Mouse (Mus musculus) hindbrain, embryonic 11.5 days (tissue): ENCODE results near the gene Tmem63c. TPM values are rescaled to one million over a fixed set of nuclear protein-coding genes. Genes with fewer than 3 reads are reported as not detected.
A peak's percentile ranks its signal among the peaks of the same experiment; 100 is the strongest.

Experiments
- ATAC-seq: fragments of 200-750 bp; cut with Nextera tagmentation; 2 replicates; pipeline ENCODE4 v1.8.0; 2017; ENCODE audit warnings: mild to moderate bottlenecking, moderate TSS enrichment, moderate library complexity; ENCODE audit not compliant: low FRiP score
- DNase-seq: peaks from one replicate; pipeline ENCODE4 v3.0.0-alpha.2; 2015; ENCODE audit warnings: low spot score
- H3K27ac ChIP-seq: fragments of 300-500 bp; sonication (generic); 2 replicates; pipeline ENCODE4 v1.5.1; 2014; ENCODE audit warnings: mild to moderate bottlenecking, low read depth, low read length
- H3K27me3 ChIP-seq: fragments of 300-500 bp; sonication (generic); 2 replicates; pipeline ENCODE4 v1.6.1; 2014; ENCODE audit warnings: mild to moderate bottlenecking, low read length, moderate library complexity, mixed read lengths; ENCODE audit not compliant: control insufficient read depth, insufficient read depth
- H3K36me3 ChIP-seq: fragments of 300-500 bp; sonication (generic); 2 replicates; pipeline ENCODE4 v1.6.1; 2014; ENCODE audit warnings: mild to moderate bottlenecking, low read length, moderate library complexity, mixed read lengths; ENCODE audit not compliant: control insufficient read depth, insufficient read depth
- H3K4me1 ChIP-seq: fragments of 300-500 bp; sonication (generic); replicated peaks from 2 replicates; pipeline ENCODE4 v1.6.1; 2014; ENCODE audit warnings: low read length, mixed read lengths; ENCODE audit not compliant: control insufficient read depth, insufficient read depth
- H3K4me2 ChIP-seq: fragments of 300-500 bp; sonication (generic); replicated peaks from 2 replicates; pipeline ENCODE4 v1.6.1; 2014; ENCODE audit warnings: mild to moderate bottlenecking, low read depth, low read length
- H3K4me3 ChIP-seq: fragments of 300-500 bp; sonication (generic); 2 replicates; pipeline ENCODE4 v1.5.1; 2014; ENCODE audit warnings: low read depth, low read length
- H3K9ac ChIP-seq: fragments of 300-500 bp; sonication (generic); 2 replicates; pipeline ENCODE4 v1.6.1; 2014; ENCODE audit warnings: low read depth, low read length
- H3K9me3 ChIP-seq: fragments of 300-500 bp; sonication (generic); 2 replicates; pipeline ENCODE4 v1.6.1; 2016; ENCODE audit warnings: low read length; ENCODE audit not compliant: control insufficient read depth
- WGBS: fragments of 180-500 bp; shearing (Covaris S2); extraction: QIAGEN DNeasy Blood & Tissue Kit; methylation state at CpG from one replicate; pipeline ENCODE4 v1.1.7; 2014; 5-methylcytosine and 5-hydroxymethylcytosine counted together
- polyA plus RNA-seq: library from polyadenylated mRNA; unstranded; fragments of >200 nt; fragmentation: Nextera tagmentation; extraction: Ambion mirVana; gene quantifications from 2 replicates; pipeline ENCODE4 v1.2.1, GENCODE M21; 2014

Gene Tmem63c
- polyA plus RNA-seq, 1 experiment from 2014 or later: 0.66 TPM

GRCm38 (mm10) chr12:87104796-87105195 is 83.7 kb downstream of the Tmem63c start:
- Histone ChIP-seq H3K36me3 (no peaks in the 10 kb centered on the region), H3K27ac (no peak overlapping the region), H3K9me3 (no peaks in the 10 kb centered on the region), H3K4me3 (no peak overlapping the region), H3K4me2 (no peak overlapping the region), H3K4me1 (peaks cover 8% of the 10 kb centered on the region; the same call in 1 of the 2 replicates), H3K27me3 (peaks cover 10% of the 10 kb centered on the region), H3K9ac (no peak overlapping the region)
- DNase-seq: no peak
- ATAC-seq: no peak
- 94% methylated on average over 4 of the region's 4 CpGs for WGBS

- no peak for DNase-seq
- 37% methylated on average over 3 of the region's 3 CpGs for WGBS
- no peak overlapping the region for H3K4me3 ChIP-seq
These were observed 86.3 kb downstream of the Tmem63c start for GRCm38 (mm10) chr12:87107357-87107977.

GRCm38 (mm10) chr12:87121918-87122589 is 100.9 kb downstream of the Tmem63c start:
- Histone ChIP-seq H3K27ac (no peak overlapping the region), H3K9me3 (no peaks in the 10 kb centered on the region), H3K36me3 (no peaks in the 10 kb centered on the region; the same call in 1 of the 2 replicates), H3K4me3 (no peak overlapping the region), H3K4me2 (no peak overlapping the region), H3K9ac (no peak overlapping the region), H3K4me1 (no peaks in the 10 kb centered on the region), H3K27me3 (no peaks in the 10 kb centered on the region)
- DNase-seq (no peak), ATAC-seq (no peak)
- WGBS: 96% methylated on average over 4 of the region's 4 CpGs

More at GRCm38 (mm10) chr12:87107357-87107977, 86.3 kb downstream of the Tmem63c start:
- H3K4me2 ChIP-seq: no peak overlapping the region
- H3K27ac ChIP-seq: no peak overlapping the region
- H3K9ac ChIP-seq: no peak overlapping the region
- H3K36me3 ChIP-seq: no peaks in the 10 kb centered on the region
- H3K27me3 ChIP-seq: no peaks in the 10 kb centered on the region; the same call in none of the 2 replicates
- 0 out of 2 replicates have a peak, but pooled peaks cover 2% of the 10 kb centered on the region for H3K4me1 ChIP-seq
- no peaks in the 10 kb centered on the region for H3K9me3 ChIP-seq
- no peak; the same call in 1 of the 2 replicates for ATAC-seq

- 70% methylated on average over 4 of the region's 4 CpGs for WGBS
- Histone ChIP-seq H3K9ac (no peak overlapping the region), H3K9me3 (no peaks in the 10 kb centered on the region), H3K4me2 (no peak overlapping the region), H3K4me1 (no peaks in the 10 kb centered on the region), H3K4me3 (no peak overlapping the region), H3K27ac (no peak overlapping the region), H3K27me3 (no peaks in the 10 kb centered on the region), H3K36me3 (no peaks in the 10 kb centered on the region)
- DNase-seq (no peak), ATAC-seq (no peak)
These were observed 106.1 kb downstream of the Tmem63c start for GRCm38 (mm10) chr12:87127256-87127655.

GRCm38 (mm10) chr12:87130224-87130623 is 109.1 kb downstream of the Tmem63c start:
- no peaks in the 10 kb centered on the region for H3K27me3 ChIP-seq
- no peak for ATAC-seq
- no peak overlapping the region for H3K9ac ChIP-seq
- H3K36me3 ChIP-seq: no peaks in the 10 kb centered on the region
- no peak for DNase-seq
- H3K9me3 ChIP-seq: no peaks in the 10 kb centered on the region
- no peaks in the 10 kb centered on the region for H3K4me1 ChIP-seq
- H3K27ac ChIP-seq: no peak overlapping the region
- no peak overlapping the region for H3K4me3 ChIP-seq
- no peak overlapping the region for H3K4me2 ChIP-seq
- 88% methylated on average over 4 of the region's 4 CpGs for WGBS

- Histone ChIP-seq H3K9me3 (no peaks in the 10 kb centered on the region), H3K9ac (no peak overlapping the region), H3K36me3 (no peaks in the 10 kb centered on the region), H3K27me3 (no peaks in the 10 kb centered on the region), H3K4me1 (no peaks in the 10 kb centered on the region), H3K4me3 (no peak overlapping the region), H3K27ac (no peak overlapping the region), H3K4me2 (no peak overlapping the region)
- DNase-seq (no peak), ATAC-seq (no peak)
- 75% methylated on average over 2 of the region's 2 CpGs for WGBS
These were observed 110.0 kb downstream of the Tmem63c start for GRCm38 (mm10) chr12:87131181-87131580.

GRCm38 (mm10) chr12:87131619-87132018 is 110.5 kb downstream of the Tmem63c start:
- no peaks in the 10 kb centered on the region for H3K27me3 ChIP-seq
- no peaks in the 10 kb centered on the region for H3K36me3 ChIP-seq
- no peaks in the 10 kb centered on the region for H3K9me3 ChIP-seq
- DNase-seq: peak; percentile 37
- H3K27ac ChIP-seq: no peak overlapping the region
- H3K9ac ChIP-seq: no peak overlapping the region
- no peaks in the 10 kb centered on the region for H3K4me1 ChIP-seq
- no peak overlapping the region for H3K4me2 ChIP-seq
- WGBS: 78% methylated on average over 3 of the region's 3 CpGs
- H3K4me3 ChIP-seq: no peak overlapping the region
- ATAC-seq: no peak

GRCm38 (mm10) chr12:87132210-87132609 is 111.1 kb downstream of the Tmem63c start:
- WGBS: 92% methylated on average over 6 of the region's 6 CpGs
- DNase-seq (no peak), ATAC-seq (no peak)
- no peak overlapping the region for H3K27ac ChIP-seq
- no peak overlapping the region for H3K4me3 ChIP-seq
- no peak overlapping the region for H3K4me2 ChIP-seq
- H3K9me3 ChIP-seq: no peaks in the 10 kb centered on the region
- H3K4me1 ChIP-seq: no peaks in the 10 kb centered on the region
- no peaks in the 10 kb centered on the region for H3K36me3 ChIP-seq
- H3K27me3 ChIP-seq: no peaks in the 10 kb centered on the region
- H3K9ac ChIP-seq: no peak overlapping the region

GRCm38 (mm10) chr12:87132784-87133183 is 111.6 kb downstream of the Tmem63c start:
- no peak for DNase-seq

More at GRCm38 (mm10) chr12:87132784-87133183, 111.6 kb downstream of the Tmem63c start:
- no peaks in the 10 kb centered on the region for H3K4me1 ChIP-seq
- H3K36me3 ChIP-seq: no peaks in the 10 kb centered on the region
- no peaks in the 10 kb centered on the region for H3K9me3 ChIP-seq
- H3K4me2 ChIP-seq: no peak overlapping the region
- 93% methylated on average over 9 of the region's 9 CpGs for WGBS
- no peak overlapping the region for H3K4me3 ChIP-seq
- no peak overlapping the region for H3K27ac ChIP-seq
- ATAC-seq: no peak
- H3K9ac ChIP-seq: no peak overlapping the region
- H3K27me3 ChIP-seq: no peaks in the 10 kb centered on the region
